Mouse (Mus musculus) megakaryocyte, embryonic 14.5 days (primary cell): ENCODE results near the gene Ldlr. TPM values are rescaled to one million over a fixed set of nuclear protein-coding genes. Genes with fewer than 3 reads are reported as not detected.
"Not testable (repeated sequence)": the region's sequence is repeated elsewhere in the genome, so short reads cannot be mapped to it uniquely, and the experiment has no call there.

ENCODE experiments used
- H3K27me3 ChIP-seq: replicated peaks from 2 replicates; pipeline ENCODE3; 2012; ENCODE audit warnings: inconsistent platforms
- H3K36me3 ChIP-seq: replicated peaks from 2 replicates; pipeline ENCODE3; 2012; ENCODE audit warnings: low read length, inconsistent platforms, mixed read lengths
- H3K4me1 ChIP-seq: 2 replicates; pipeline ENCODE4 v1.6.1; 2012; ENCODE audit warnings: inconsistent platforms
- H3K4me3 ChIP-seq: replicated peaks from 2 replicates; pipeline ENCODE3; 2012; ENCODE audit warnings: moderate library complexity, mild to moderate bottlenecking, inconsistent platforms
- H3K9me3 ChIP-seq: 2 replicates; pipeline ENCODE4 v1.6.1; 2012; ENCODE audit warnings: inconsistent platforms
- FLI1 ChIP-seq: IDR thresholded peaks from 2 replicates; pipeline ENCODE4 v1.6.1; 2012; ENCODE audit warnings: low read length, inconsistent platforms, mixed read lengths
- GATA1 ChIP-seq: IDR thresholded peaks from 3 replicates; pipeline ENCODE4 v1.6.1; 2012; ENCODE audit warnings: mixed read lengths, low read length, inconsistent platforms, borderline replicate concordance
- polyA plus RNA-seq: library from polyadenylated mRNA; stranded (reverse); fragments of >175 nt; gene quantifications from 2 replicates; pipeline ENCODE4 v1.2.3, GENCODE M21; 2012; ENCODE audit warnings: low replicate concordance; ENCODE audit not compliant: insufficient read depth

The Ldlr gene
- polyA plus RNA-seq, 1 experiment: 26.9 TPM

DNA sequence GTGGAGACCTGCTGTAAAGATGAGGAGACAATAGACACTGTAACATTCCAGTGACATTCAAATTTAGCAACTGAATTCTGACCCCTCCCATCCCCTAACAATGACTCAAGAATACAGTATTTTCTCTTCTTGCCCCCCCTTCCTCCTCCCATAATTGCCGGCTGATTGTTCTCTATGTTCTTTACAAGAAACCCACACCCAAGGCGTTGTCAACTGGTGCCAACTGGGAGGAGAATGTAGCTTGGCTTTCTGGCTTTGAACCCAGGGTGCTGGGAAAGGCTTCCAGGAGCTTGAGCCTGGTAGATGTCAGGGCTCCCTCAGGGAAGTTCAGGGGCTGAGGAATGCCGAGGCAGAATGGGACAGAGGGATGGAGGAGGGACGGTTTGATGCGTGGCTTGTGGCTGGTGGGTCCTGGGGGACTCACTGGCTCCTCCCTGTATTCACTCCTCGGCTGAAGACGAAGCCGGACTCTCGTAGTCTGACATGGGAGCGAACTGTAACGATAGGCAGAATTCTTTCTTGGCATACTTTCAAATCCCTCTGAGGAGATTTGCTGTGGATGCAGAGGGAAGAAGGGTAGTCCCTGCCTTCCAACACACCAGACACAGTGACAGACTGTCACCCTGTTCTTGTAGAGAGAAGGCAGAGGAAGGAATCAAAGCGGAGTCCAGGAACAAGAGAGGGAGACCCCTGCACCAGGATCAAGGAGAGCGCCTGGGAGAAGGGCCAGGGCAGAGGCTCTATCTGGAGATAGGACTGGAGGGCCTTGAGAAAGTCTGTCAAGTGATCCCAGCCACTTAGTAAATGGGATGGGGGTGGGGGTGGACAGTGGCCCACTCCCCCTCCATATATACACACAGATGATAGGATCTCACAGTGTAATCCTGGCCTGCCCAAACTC, 45.5 kb downstream of the Ldlr start:
- peaks cover 25% of the 10 kb centered on the region for H3K27me3 ChIP-seq
- TF ChIP-seq FLI1 (no peak), GATA1 (no peak)
- peaks cover 17% of the 10 kb centered on the region for H3K4me1 ChIP-seq
- H3K36me3 ChIP-seq: no peaks in the 10 kb centered on the region
- H3K9me3 ChIP-seq: no peaks in the 10 kb centered on the region
- H3K4me3 ChIP-seq: no peak overlapping the region

DNA sequence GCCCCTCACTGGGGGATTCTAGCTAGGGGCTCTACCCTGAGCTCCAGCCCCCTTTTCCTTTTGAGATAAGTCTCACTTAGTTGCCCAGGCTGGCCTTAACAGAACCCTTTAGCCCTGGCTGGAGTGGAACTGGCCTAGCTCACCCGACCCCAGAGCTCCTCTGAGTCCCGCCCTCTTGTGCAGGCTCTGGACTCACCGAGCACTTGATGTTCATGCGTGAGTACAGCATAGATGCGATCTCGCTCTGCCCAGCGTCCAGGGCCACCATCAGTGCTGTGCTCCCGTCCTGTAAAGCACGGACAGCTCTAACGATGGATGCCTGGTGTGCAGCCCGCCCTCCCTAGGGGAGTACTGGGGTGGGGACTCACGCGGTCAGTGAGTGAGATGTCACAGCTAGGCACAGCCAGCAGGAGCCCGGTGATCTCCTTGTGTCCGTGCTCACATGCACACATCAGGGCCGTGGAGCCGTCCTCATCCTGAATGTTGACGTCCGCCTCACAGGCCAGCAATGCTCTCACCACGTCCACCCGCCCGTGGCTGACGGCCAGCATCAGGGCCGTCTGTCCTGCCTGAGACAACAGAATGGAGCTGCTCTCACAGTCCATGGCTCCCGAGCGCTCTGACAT, 46.4 kb downstream of the Ldlr start:
- no peak for TF ChIP-seq FLI1
- TF ChIP-seq GATA1: no peak
- peaks cover 20% of the 10 kb centered on the region for H3K4me1 ChIP-seq
- no peaks in the 10 kb centered on the region for H3K9me3 ChIP-seq
- H3K4me3 ChIP-seq: no peak overlapping the region
- H3K36me3 ChIP-seq: peaks cover 4% of the 10 kb centered on the region
- peaks cover 29% of the 10 kb centered on the region for H3K27me3 ChIP-seq

DNA sequence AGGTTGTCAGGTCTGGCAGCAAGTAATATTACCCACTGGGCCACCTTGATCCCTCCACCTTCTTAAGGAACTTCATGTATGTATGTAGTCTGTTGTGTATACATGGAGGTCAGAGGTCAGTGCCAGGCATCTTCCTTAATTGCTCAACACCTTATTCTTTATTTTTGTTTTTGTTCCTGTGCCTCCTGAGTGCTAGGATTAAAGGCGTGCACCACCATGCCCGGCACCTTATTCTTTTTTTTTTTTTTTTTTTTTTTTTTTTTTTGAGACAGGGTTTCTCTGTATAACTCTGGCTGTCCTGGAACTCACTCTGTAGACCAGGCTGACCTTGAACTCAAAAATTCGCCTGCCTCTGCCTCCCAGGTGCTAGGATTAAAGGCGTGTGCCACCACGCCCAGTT, 50.1 kb downstream of the Ldlr start:
- not testable (repeated sequence) for H3K9me3 ChIP-seq, H3K4me3 ChIP-seq, H3K36me3 ChIP-seq
- peaks cover 21% of the 10 kb centered on the region for H3K27me3 ChIP-seq
- H3K4me1 ChIP-seq: peaks cover 15% of the 10 kb centered on the region

GRCm38 (mm10) chr9:21774353-21774752, 51.1 kb downstream of the Ldlr start:
- Histone ChIP-seq H3K36me3 (peaks cover 17% of the 10 kb centered on the region), H3K4me1 (peaks cover 11% of the 10 kb centered on the region), H3K27me3 (peaks cover 19% of the 10 kb centered on the region), H3K9me3 (peaks cover 8% of the 10 kb centered on the region), H3K4me3 (peak overlapping the region; percentile 19)
- TF ChIP-seq FLI1 (no peak), GATA1 (no peak)

DNA sequence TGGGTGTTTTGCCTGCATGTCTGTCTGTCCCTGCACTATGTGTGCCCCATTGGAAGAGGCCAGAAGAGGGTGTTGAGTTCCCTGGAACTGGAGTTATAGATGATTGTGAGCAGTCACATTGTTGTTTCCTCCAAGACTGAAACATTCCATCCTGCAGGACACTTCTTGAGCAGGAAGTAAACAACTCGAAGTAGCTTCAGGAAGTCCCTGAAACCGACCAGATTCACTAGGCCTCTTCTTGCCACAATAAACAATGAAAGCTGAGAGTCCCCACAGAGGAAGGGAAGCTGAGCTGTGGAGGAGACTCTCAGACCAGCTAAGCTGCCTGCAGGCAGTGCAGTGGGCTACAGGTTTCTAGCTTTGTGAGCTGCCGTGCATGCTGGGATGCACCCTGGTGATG, 54.4 kb downstream of the Ldlr start:
- no peak for TF ChIP-seq FLI1
- no peak for TF ChIP-seq GATA1
- Histone ChIP-seq H3K4me3 (no peak overlapping the region), H3K36me3 (peaks cover 25% of the 10 kb centered on the region), H3K9me3 (peaks cover 8% of the 10 kb centered on the region), H3K4me1 (peaks cover 18% of the 10 kb centered on the region), H3K27me3 (peaks cover 10% of the 10 kb centered on the region)

DNA sequence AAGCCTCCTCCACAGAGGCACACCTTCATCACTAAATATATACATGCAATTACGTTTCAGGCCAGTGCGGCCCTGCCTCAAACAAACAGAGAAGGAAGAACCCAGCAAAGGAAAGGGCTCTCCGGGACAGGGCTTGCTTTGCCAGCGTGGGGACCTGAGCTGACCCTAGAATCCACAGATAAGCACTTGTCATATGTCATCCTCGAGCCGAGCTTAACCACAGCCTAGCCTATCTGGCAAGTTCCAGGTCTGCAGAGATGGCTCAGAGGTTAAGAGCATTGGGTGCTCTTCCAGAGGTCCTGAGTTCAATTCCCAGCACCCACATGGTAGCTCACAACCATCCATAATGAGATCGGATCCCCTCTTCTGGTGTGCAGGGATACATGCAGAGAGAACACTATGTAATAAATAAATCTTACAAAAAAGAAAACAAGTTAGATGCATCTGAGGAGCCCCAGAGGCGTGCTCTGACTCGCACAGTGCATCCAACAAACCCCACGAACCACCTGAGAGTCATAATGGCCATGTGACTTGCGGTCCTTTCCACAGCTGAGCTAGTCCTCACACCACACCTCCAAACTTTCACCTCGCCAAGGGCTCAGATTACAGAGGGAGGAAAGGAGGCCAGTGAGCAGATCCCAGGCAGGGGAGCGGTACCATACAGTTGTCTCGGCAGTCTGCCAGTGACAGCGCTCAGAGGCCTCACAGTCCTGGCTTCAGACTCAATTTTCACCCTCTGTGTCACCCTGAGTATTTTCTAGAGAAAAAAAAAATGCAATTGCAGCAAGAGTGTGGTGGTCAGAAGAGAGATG, 58.6 kb downstream of the Ldlr start:
- peaks cover 22% of the 10 kb centered on the region for H3K36me3 ChIP-seq
- peaks cover 5% of the 10 kb centered on the region for H3K9me3 ChIP-seq
- peaks cover 4% of the 10 kb centered on the region for H3K27me3 ChIP-seq
- H3K4me3 ChIP-seq: no peak overlapping the region
- peaks cover 11% of the 10 kb centered on the region for H3K4me1 ChIP-seq
- no peak for TF ChIP-seq GATA1

DNA sequence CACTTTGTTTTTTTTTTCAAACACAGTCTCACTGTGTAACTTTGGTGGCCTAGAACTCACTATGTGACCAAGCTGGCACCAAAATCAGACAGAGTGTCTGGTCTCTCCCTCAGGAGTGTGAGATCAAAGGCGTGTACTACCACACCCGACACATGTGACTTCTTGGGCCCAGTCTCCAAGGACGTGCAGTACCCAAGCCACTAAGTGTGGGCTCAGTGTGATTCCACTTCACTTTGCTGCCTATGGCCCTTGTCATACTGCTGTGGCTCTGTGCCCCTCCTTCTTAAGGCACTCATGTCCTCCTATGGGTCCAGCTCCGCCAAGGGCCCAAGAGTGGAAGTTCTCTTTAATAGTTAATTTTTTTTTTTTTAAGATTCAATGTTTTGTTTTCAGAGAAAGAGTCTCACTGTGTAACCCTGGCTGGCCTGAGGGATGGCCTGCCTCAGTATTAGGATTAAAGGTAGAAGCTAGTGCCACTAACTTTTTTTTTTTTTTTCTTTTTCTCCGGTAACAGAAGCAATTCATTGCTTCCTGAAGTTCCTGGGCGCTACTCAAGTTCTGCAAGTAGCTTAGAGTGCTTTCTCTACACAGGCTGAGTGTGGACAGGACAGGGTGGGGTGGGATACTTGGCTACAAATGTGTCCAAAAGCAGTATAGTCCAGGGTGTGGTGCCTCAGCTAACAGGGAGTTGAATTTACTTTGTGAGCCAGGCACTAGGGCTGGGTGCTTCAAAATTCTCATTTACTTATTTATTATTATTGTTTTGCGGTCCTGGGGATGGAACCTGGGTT, 61.4 kb downstream of the Ldlr start:
- Histone ChIP-seq H3K36me3 (peaks cover 6% of the 10 kb centered on the region), H3K4me1 (peaks cover 15% of the 10 kb centered on the region), H3K27me3 (peaks cover 6% of the 10 kb centered on the region), H3K9me3 (no peaks in the 10 kb centered on the region), H3K4me3 (no peak overlapping the region)
- no peak for TF ChIP-seq GATA1
- no peak for TF ChIP-seq FLI1

DNA sequence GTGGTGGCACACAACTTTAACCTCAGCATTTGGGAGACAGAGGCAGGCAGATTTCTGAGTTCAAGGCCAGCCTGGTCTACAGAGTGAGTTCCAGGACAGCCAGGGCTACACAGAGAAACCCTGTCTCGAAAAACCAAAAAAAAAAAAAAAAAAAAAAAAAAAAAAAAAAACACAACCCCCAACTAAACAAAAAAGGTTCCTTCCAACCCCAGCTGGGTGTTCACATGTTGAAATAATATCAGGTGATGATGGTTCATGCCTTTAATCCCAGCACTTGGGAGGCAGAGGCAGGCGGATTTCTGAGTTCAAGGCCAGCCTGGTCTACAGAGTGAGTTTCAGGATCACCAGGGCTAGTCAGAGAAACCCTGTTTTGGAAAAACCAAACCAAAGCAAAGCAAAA, 63.0 kb downstream of the Ldlr start:
- not testable (repeated sequence) for H3K9me3 ChIP-seq, H3K4me3 ChIP-seq, H3K27me3 ChIP-seq, H3K36me3 ChIP-seq
- H3K4me1 ChIP-seq: peaks cover 14% of the 10 kb centered on the region

DNA sequence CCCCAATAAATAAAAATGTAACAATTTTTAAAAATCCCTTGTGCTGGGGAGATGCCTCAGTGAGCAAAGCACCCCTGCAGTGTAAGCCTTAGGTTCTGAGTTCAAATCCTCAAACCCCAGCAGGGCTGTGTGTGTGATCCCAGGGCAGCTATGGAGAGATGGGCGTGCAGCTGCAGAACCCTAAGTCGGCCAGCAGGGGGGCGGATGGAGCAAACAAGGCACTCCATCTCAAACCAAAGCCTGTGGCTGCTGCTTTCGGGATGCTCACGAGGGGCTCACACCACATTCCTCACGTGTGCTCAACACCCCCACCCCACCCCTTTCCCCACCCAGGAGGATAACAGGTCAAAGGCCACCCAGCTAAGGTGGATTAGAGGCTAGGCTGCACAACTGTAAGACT, 63.6 kb downstream of the Ldlr start:
- TF ChIP-seq GATA1 (no peak), FLI1 (no peak)

More for the DNA sequence above, 63.6 kb downstream of the Ldlr start:
- Histone ChIP-seq H3K9me3 (no peaks in the 10 kb centered on the region), H3K4me1 (peaks cover 12% of the 10 kb centered on the region), H3K4me3 (no peak overlapping the region), H3K36me3 (no peaks in the 10 kb centered on the region), H3K27me3 (peaks cover 12% of the 10 kb centered on the region)
